Mouse (Mus musculus) myocyte (in vitro differentiated cells): Measurements from ENCODE around the gene Rbfox1. TPM values are rescaled to one million over a fixed set of nuclear protein-coding genes. Genes with fewer than 3 reads are reported as not detected.

Experiments used
- H3K27me3 ChIP-seq: one replicate; pipeline ENCODE4 v1.6.1; 2011; ENCODE audit not compliant: control insufficient read depth, insufficient read depth, insufficient read length
- H3K36me3 ChIP-seq: one replicate; pipeline ENCODE4 v1.6.1; 2011; ENCODE audit not compliant: control insufficient read depth, insufficient read depth
- H3K4me2 ChIP-seq: one replicate; pipeline ENCODE4 v1.6.1; 2011; ENCODE audit warnings: low read depth, control low read depth
- H3K4me3 ChIP-seq: one replicate; pipeline ENCODE4 v1.5.1; 2011; ENCODE audit warnings: mild to moderate bottlenecking, control low read depth, moderate library complexity
- H3K79me2 ChIP-seq: one replicate; pipeline ENCODE4 v1.6.1; 2011; ENCODE audit not compliant: control insufficient read depth, insufficient read depth
- H3ac ChIP-seq: one replicate; pipeline ENCODE4 v1.6.1; 2011; ENCODE audit not compliant: control insufficient read depth, insufficient read length
- CEBPB ChIP-seq: IDR thresholded peaks from 2 replicates; pipeline ENCODE4 v1.6.1; 2011; ENCODE audit warnings: mild to moderate bottlenecking, moderate library complexity; ENCODE audit not compliant: poor library complexity, insufficient read depth, severe bottlenecking
- E2F4 ChIP-seq: IDR thresholded peaks from one replicate; pipeline ENCODE4 v1.6.1; 2011; ENCODE audit warnings: mild to moderate bottlenecking, control low read depth, moderate library complexity; ENCODE audit not compliant: insufficient read depth
- MAX ChIP-seq: IDR thresholded peaks from one replicate; pipeline ENCODE4 v1.6.1; 2011; ENCODE audit warnings: low read depth, mild to moderate bottlenecking, control low read depth
- MYOD1 ChIP-seq, 3 experiments: IDR thresholded peaks; one replicate each; pipeline ENCODE4 v1.6.1; 2011; ENCODE audit warnings: control low read depth in 2 of 3, low read depth in 2 of 3, mild to moderate bottlenecking in 2 of 3, moderate library complexity in 1 of 3; ENCODE audit not compliant: insufficient read length in 2 of 3, control insufficient read depth in 1 of 3
- MYOG ChIP-seq, 3 experiments: IDR thresholded peaks; one replicate each; pipeline ENCODE4 v1.6.1; 2011; ENCODE audit warnings: control low read depth in 2 of 3, low read depth in 2 of 3, mild to moderate bottlenecking in 2 of 3; ENCODE audit not compliant: insufficient read length in 2 of 3, control insufficient read depth in 1 of 3, insufficient read depth in 1 of 3
- POLR2A ChIP-seq: IDR thresholded peaks from one replicate; pipeline ENCODE4 v1.6.1; 2011; ENCODE audit warnings: low read depth, mild to moderate bottlenecking, control low read depth, moderate library complexity; ENCODE audit not compliant: insufficient read length
- POLR2AphosphoS2 ChIP-seq: IDR thresholded peaks from one replicate; pipeline ENCODE4 v1.6.1; 2011; ENCODE audit warnings: low read depth, control low read depth; ENCODE audit not compliant: insufficient read length
- REST ChIP-seq: IDR thresholded peaks from one replicate; pipeline ENCODE4 v1.6.1; 2011; ENCODE audit warnings: mild to moderate bottlenecking, control low read depth, moderate library complexity; ENCODE audit not compliant: insufficient read depth, insufficient read length
- SRF ChIP-seq: IDR thresholded peaks from one replicate; pipeline ENCODE4 v1.6.1; 2011; ENCODE audit warnings: low read depth; ENCODE audit not compliant: control insufficient read depth, insufficient read length
- TCF12 ChIP-seq: IDR thresholded peaks from one replicate; pipeline ENCODE4 v1.6.1; 2011; ENCODE audit warnings: mild to moderate bottlenecking, control low read depth; ENCODE audit not compliant: poor library complexity, insufficient read depth, severe bottlenecking
- TCF3 ChIP-seq: IDR thresholded peaks from one replicate; pipeline ENCODE4 v1.6.1; 2011; ENCODE audit warnings: low read depth, control low read depth; ENCODE audit not compliant: insufficient read length
- USF1 ChIP-seq: IDR thresholded peaks from one replicate; pipeline ENCODE4 v1.6.1; 2011; ENCODE audit warnings: low read depth, mild to moderate bottlenecking, control low read depth, moderate library complexity
- polyA plus RNA-seq: library from polyadenylated mRNA; unstranded; fragments of >200 nt; fragmentation: generic; extraction: Trizol; gene quantifications from one replicate; pipeline ENCODE4 v1.2.1, GENCODE M21; 2012; ENCODE audit warnings: missing spikeins

Gene Rbfox1
- polyA plus RNA-seq, 1 experiment: 8.3 TPM

DNA sequence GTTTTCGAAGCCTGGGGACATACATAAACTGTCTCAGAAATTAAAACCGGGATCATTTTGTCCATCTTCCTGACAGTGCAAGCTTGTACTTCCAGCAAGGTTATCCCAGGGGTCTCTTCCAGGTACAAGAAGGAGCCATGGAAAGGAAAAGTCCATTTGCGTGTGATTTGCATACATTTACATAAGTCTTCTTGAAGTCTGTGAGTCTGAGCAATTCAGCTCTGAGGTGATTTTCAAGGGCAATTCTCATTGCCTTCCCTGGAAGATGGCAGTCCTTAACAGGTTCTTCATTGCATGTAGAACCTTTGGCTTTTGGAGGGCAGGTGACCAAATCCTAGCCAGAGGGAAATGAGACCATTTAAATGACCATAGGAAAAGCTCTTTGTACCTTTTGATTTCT lies 1417.3 kb downstream of the Rbfox1 start:
- no peak overlapping the region for H3K4me3 ChIP-seq
- H3K36me3 ChIP-seq: no peaks in the 10 kb centered on the region
- no peaks in the 10 kb centered on the region for H3K27me3 ChIP-seq
- no peak overlapping the region for H3K4me2 ChIP-seq
- no peaks in the 10 kb centered on the region for H3K79me2 ChIP-seq
- H3ac ChIP-seq: no peak overlapping the region
- TF ChIP-seq MAX (no peak), POLR2AphosphoS2 (no peak), REST (no peak), E2F4 (no peak), MYOD1 (IDR thresholded peaks at IDR 0.05; ENCODE audit: control insufficient read depth in 1 of 3, insufficient read length in 2 of 3, low read depth in 2 of 3) (no peak), MYOG (IDR thresholded peaks at IDR 0.05; ENCODE audit: control insufficient read depth in 1 of 3, insufficient read depth in 1 of 3, insufficient read length in 2 of 3, low read depth in 2 of 3) (no peak), POLR2A (no peak), SRF (no peak), TCF3 (no peak), USF1 (no peak), TCF12 (no peak), CEBPB (no peak)

DNA sequence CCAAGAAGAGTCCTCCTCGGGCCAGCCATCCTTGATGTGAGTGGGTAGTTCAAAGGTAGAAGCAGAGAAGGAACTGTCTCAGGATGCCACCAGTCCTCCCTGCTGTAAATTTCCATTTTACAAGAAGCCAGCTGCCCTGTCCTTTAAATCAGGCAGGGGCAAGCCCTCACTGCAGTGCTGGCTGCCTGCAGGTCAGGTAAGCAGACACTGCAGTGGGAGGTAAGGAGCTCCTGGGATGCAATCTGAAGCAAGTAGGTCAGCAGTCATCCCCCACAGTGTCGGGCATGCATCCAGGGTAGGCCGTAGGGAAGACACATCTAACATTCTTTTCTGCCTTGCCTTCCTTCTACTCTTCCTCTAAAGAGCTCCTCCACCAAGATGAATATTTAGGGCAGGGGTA lies 1444.0 kb downstream of the Rbfox1 start:
- H3K4me3 ChIP-seq: no peak overlapping the region
- H3K4me2 ChIP-seq: no peak overlapping the region
- H3ac ChIP-seq: no peak overlapping the region
- H3K36me3 ChIP-seq: no peaks in the 10 kb centered on the region
- H3K27me3 ChIP-seq: no peaks in the 10 kb centered on the region
- TF ChIP-seq MYOD1 (IDR thresholded peaks at IDR 0.05; ENCODE audit: control insufficient read depth in 1 of 3, insufficient read length in 2 of 3, low read depth in 2 of 3) (no peak), CEBPB (no peak), TCF3 (no peak), E2F4 (no peak), USF1 (no peak), REST (no peak), POLR2AphosphoS2 (no peak), MYOG (IDR thresholded peaks at IDR 0.05; ENCODE audit: control insufficient read depth in 1 of 3, insufficient read depth in 1 of 3, insufficient read length in 2 of 3, low read depth in 2 of 3) (no peak), POLR2A (no peak), MAX (no peak), TCF12 (no peak), SRF (no peak)
- no peaks in the 10 kb centered on the region for H3K79me2 ChIP-seq

DNA sequence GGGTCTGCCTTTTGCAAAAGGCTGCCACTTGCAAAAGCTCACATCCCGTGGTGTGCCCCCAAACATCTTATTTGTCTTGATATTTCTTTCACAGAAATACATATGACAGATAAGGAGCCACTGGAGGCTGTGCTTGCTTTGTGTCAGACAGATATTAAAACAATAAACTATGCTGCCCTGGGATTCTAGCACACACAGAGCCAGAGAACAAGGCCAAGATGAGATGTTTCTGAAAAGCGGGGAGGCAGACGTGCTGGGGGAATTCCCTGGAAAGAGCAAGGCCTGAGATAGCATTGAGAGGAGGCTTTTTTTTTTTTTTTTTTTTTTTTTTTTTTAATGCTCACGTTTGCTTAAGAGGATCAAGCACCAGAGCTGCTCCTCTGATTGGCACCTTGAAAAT lies 1456.0 kb downstream of the Rbfox1 start:
- TF ChIP-seq MYOD1 (IDR thresholded peaks at IDR 0.05; ENCODE audit: control insufficient read depth in 1 of 3, insufficient read length in 2 of 3, low read depth in 2 of 3): no peak
- TF ChIP-seq E2F4: no peak
- TF ChIP-seq MAX: no peak
- no peak for TF ChIP-seq POLR2AphosphoS2
- TF ChIP-seq TCF12: no peak
- no peak for TF ChIP-seq USF1
- TF ChIP-seq MYOG (IDR thresholded peaks at IDR 0.05; ENCODE audit: control insufficient read depth in 1 of 3, insufficient read depth in 1 of 3, insufficient read length in 2 of 3, low read depth in 2 of 3): no peak
- no peak for TF ChIP-seq REST
- no peak for TF ChIP-seq POLR2A
- no peak for TF ChIP-seq TCF3
- no peak for TF ChIP-seq CEBPB
- TF ChIP-seq SRF: no peak
- H3ac ChIP-seq: no peak overlapping the region
- H3K36me3 ChIP-seq: no peaks in the 10 kb centered on the region
- no peaks in the 10 kb centered on the region for H3K27me3 ChIP-seq
- no peak overlapping the region for H3K4me3 ChIP-seq
- no peak overlapping the region for H3K4me2 ChIP-seq
- H3K79me2 ChIP-seq: no peaks in the 10 kb centered on the region

DNA sequence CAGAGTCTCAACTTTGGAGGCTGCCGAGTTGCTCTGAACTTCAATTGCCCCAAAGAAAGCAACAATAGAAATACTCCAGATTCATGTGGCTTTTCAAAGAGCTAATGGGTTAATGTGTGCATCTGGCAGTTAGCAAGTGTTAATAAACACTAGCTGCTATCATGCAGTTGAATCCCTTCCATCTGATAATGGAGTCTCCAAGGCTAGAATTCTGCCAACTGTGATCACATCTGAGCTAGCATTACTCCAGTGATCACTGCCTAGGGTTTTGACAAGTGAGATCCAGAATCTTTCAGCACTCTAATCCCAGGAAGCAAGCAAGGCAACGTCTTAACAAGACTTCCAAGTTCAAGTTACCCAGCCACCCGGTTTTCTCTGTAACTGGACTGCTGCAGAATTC lies 1460.1 kb downstream of the Rbfox1 start:
- H3K27me3 ChIP-seq: no peaks in the 10 kb centered on the region
- H3K4me2 ChIP-seq: no peak overlapping the region
- H3K36me3 ChIP-seq: no peaks in the 10 kb centered on the region
- TF ChIP-seq REST (no peak), MYOG (IDR thresholded peaks at IDR 0.05; ENCODE audit: control insufficient read depth in 1 of 3, insufficient read depth in 1 of 3, insufficient read length in 2 of 3, low read depth in 2 of 3) (no peak), POLR2AphosphoS2 (no peak), MYOD1 (IDR thresholded peaks at IDR 0.05; ENCODE audit: control insufficient read depth in 1 of 3, insufficient read length in 2 of 3, low read depth in 2 of 3) (no peak), POLR2A (no peak), E2F4 (no peak)
- no peak overlapping the region for H3ac ChIP-seq
- H3K79me2 ChIP-seq: no peaks in the 10 kb centered on the region
- H3K4me3 ChIP-seq: no peak overlapping the region

DNA sequence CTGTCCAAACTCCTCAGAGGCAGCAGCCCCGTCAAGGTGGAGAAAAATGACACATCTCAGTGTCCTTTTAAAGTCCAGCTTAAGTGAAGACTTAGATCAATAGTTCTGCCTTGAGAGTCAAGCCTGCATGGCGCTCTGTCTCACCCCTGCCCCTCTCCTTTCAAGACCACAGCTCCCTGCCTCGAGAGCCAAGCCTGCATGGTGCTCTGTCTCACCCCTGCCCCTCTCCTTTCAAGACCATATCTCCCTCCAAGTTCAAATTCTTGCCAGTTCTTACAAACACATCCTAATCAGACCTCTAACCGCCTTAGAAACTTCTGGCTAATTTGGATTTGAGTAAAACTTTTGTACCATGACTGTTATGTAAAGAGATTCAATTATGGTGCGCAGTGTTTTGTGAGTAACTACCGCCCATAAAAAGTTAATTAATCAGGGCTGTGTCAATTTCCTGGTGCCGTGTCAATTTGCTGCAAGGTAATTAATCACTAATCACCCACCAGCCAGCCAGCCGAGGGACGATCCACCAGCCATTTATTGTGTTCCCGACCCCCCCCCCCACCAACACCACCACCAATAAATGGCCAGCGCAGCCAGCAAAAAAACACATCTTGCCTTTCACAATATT lies 1461.0 kb downstream of the Rbfox1 start:
- no peak overlapping the region for H3K4me3 ChIP-seq
- no peaks in the 10 kb centered on the region for H3K79me2 ChIP-seq
- TF ChIP-seq POLR2A: no peak
- TF ChIP-seq MYOD1 (IDR thresholded peaks at IDR 0.05; ENCODE audit: control insufficient read depth in 1 of 3, insufficient read length in 2 of 3, low read depth in 2 of 3): no peak
- TF ChIP-seq CEBPB: no peak
- TF ChIP-seq MYOG (IDR thresholded peaks at IDR 0.05; ENCODE audit: control insufficient read depth in 1 of 3, insufficient read depth in 1 of 3, insufficient read length in 2 of 3, low read depth in 2 of 3): no peak
- TF ChIP-seq MAX: no peak
- no peak overlapping the region for H3ac ChIP-seq
- H3K36me3 ChIP-seq: no peaks in the 10 kb centered on the region
- H3K27me3 ChIP-seq: no peaks in the 10 kb centered on the region
- H3K4me2 ChIP-seq: no peak overlapping the region
